11 mouse cellular contexts compared by ENCODE assay signal in the genomic region with DNA sequence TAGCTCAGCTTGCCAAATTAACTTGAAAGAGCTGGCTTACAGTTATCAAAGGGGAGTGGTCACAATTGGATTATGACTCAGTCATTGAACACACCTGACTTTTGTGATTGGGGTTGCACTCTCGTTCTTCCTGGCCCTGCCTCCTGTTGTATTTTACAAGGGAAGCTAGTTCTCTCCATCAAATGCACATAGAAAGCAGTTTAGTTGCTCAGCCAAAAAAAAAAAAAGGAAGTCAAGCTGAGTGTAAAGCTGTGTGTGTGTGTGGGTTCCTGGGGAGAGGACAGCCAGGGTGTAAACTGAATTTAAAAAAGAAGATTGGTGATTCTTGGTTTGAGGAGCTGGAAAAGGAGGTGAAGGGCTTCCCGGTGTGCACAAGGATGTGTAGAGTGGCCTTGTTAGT. TPM values are rescaled to one million over a fixed set of nuclear protein-coding genes. Genes with fewer than 3 reads are reported as not detected.
DNase-seq lines count a peak whose midpoint lies in the region; ATAC-seq lines count a peak whose summit lies in the region.
"Had no signal": no experiment of that assay in that cellular context is flagged by ENCODE, and none has a peak within 500 bp of the region (broad histone marks: within the 10 kb centered on the region; RNA-seq: fewer than 3 reads in every experiment).

No protein-coding gene starts in this region.

- no peak overlapping the region for H3K27ac ChIP-seq in heart, embryonic 15.5 days
- H3K27ac ChIP-seq in hindbrain, embryonic 12.5 days: no peak overlapping the region
- H3K27ac ChIP-seq in liver, embryonic 13.5 days: no peak overlapping the region
- H3K27ac ChIP-seq: neural tube, embryonic 12.5 days had no signal

- H3K9me3 ChIP-seq in heart, embryonic 15.5 days (replicated peaks): no peaks in the 10 kb centered on the region
- no peaks in the 10 kb centered on the region for H3K9me3 ChIP-seq in hindbrain, embryonic 12.5 days (replicated peaks)
- no peaks in the 10 kb centered on the region for H3K9me3 ChIP-seq in liver, embryonic 13.5 days (replicated peaks)
- H3K9me3 ChIP-seq: neural tube, embryonic 12.5 days had no signal

- no peaks in the 10 kb centered on the region for H3K27me3 ChIP-seq in heart, embryonic 15.5 days
- H3K27me3 ChIP-seq in hindbrain, embryonic 12.5 days: no peaks in the 10 kb centered on the region
- no peaks in the 10 kb centered on the region for H3K27me3 ChIP-seq in liver, embryonic 13.5 days
- H3K27me3 ChIP-seq: neural tube, embryonic 12.5 days had no signal

- no peak for DNase-seq in heart, adult 18-20 months
- DNase-seq in MEL-GATA-1-ER (ENCODE audit: extremely low read depth, low read depth): peak; percentile 30
- no peak for DNase-seq in liver, embryonic 13.5 days
- no peak for DNase-seq in retina, embryonic 14.5 days (ENCODE audit: low spot score)
- no peak for DNase-seq in left cerebral cortex, postnatal 36 days (ENCODE audit: low spot score in 2 of 2)
- DNase-seq: adrenal gland, adult 2 months; gastrocnemius, postnatal 14 days had no signal

- intact Hi-C loops in left cerebral cortex, postnatal 36 days (cut with DNase I): no loop called here

- no peak overlapping the region; the same call in 1 of the 2 replicates for H3K4me3 ChIP-seq in heart, embryonic 15.5 days
- no peak overlapping the region for H3K4me3 ChIP-seq in hindbrain, embryonic 12.5 days
- peak overlapping the region; percentile 50 for H3K4me3 ChIP-seq in liver, embryonic 13.5 days (replicated peaks)

- no peak for ATAC-seq in heart, embryonic 15.5 days (replicated peaks; ENCODE audit: insufficient number of reproducible peaks, insufficient read depth, low FRiP score, low read depth)
- ATAC-seq in hindbrain, embryonic 12.5 days (ENCODE audit: low FRiP score): no peak
- ATAC-seq in liver, embryonic 13.5 days (ENCODE audit: low read depth): no peak
- no peak for ATAC-seq in erythroblast, adult 5-6 weeks (replicated peaks; ENCODE audit: low FRiP score, poor library complexity, severe bottlenecking)

- H3K4me1 ChIP-seq in heart, embryonic 15.5 days (replicated peaks): peaks cover 17% of the 10 kb centered on the region
- H3K4me1 ChIP-seq in hindbrain, embryonic 12.5 days: peaks cover 9% of the 10 kb centered on the region
- peaks cover 27% of the 10 kb centered on the region for H3K4me1 ChIP-seq in liver, embryonic 13.5 days (replicated peaks)

- no peak overlapping the region for H3K9ac ChIP-seq in heart, embryonic 15.5 days
- H3K9ac ChIP-seq in hindbrain, embryonic 12.5 days: no peak overlapping the region
- H3K9ac ChIP-seq in liver, embryonic 13.5 days: no peak overlapping the region

- 36% methylated on average over 2 of the region's 2 CpGs for WGBS in heart, embryonic 15.5 days
- WGBS in hindbrain, embryonic 12.5 days: 40% methylated on average over 2 of the region's 2 CpGs
- 25% methylated on average over 2 of the region's 2 CpGs for WGBS in liver, embryonic 13.5 days (ENCODE audit: insufficient replicate concordance)

- no peaks in the 10 kb centered on the region for H3K36me3 ChIP-seq in heart, embryonic 15.5 days
- no peaks in the 10 kb centered on the region for H3K36me3 ChIP-seq in hindbrain, embryonic 12.5 days
- H3K36me3 ChIP-seq in liver, embryonic 13.5 days: no peaks in the 10 kb centered on the region
- H3K36me3 ChIP-seq: neural tube, embryonic 12.5 days had no signal

- peak overlapping the region; percentile 73 for H3K4me2 ChIP-seq in heart, embryonic 15.5 days
- H3K4me2 ChIP-seq in hindbrain, embryonic 12.5 days (replicated peaks): peak overlapping the region; percentile 71
- H3K4me2 ChIP-seq in liver, embryonic 13.5 days: peak overlapping the region; percentile 66; the same call in 1 of the 2 replicates

RNA-seq across cellular contexts. Expression of gene Hacd4, which starts 0.8 kb away (rescaled TPM):
- polyA plus RNA-seq in heart, embryonic 15.5 days (2015; fragmentation: Nextera tagmentation; extraction: Ambion mirVana): 7.9 and 9.4 TPM in 2 replicates
- 1 to 10 TPM; 3.6 to 3.9 TPM for total RNA-seq in heart, adult 18-20 months (2021)
- polyA plus RNA-seq in hindbrain, embryonic 12.5 days (2016; fragmentation: Nextera tagmentation; extraction: Ambion mirVana): 3.9 TPM in 2 replicates
- polyA plus RNA-seq in liver, embryonic 13.5 days (2015; fragmentation: Nextera tagmentation; extraction: Ambion mirVana): 5.2 and 5.6 TPM in 2 replicates
- 14.0 and 16.5 TPM in 2 replicates for total RNA-seq in erythroblast, adult 5-6 weeks (2015; ENCODE audit: low replicate concordance)
- total RNA-seq in erythroblast, adult 5-6 weeks (2017; ENCODE audit: low replicate concordance): 5.9 and 6.8 TPM in 2 replicates
- 1 to 10 TPM; 1.3 to 1.4 TPM for total RNA-seq in left cerebral cortex, postnatal 36 days (2021)
